Mouse (Mus musculus): Measurements from ENCODE around the gene Mapk11. TPM values are rescaled to one million over a fixed set of nuclear protein-coding genes. Genes with fewer than 3 reads are reported as not detected.

Mapk11 gene
- polyA plus RNA-seq, 1 experiment: 9.1 TPM

DNA sequence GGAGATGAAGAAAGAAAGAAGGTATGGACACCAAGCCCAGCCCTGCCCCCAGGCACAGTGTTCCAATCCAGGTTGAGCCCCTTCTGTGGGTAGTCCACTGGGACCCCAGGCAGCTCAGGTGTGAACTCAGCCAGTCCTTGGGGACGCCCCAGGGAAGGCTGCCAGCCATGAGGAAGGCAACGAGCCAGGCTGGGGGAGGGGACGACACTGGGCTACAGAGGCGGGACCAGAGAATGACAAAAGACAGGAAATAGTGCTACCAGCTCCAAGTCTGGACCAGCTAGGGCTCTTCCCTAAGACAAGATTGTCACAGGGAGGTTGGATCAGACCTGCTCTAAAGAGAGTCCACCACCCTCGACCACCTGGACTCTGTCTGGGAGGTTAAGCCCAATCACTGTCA is 27.7 kb upstream of the Mapk11 start:
- H3K4me3 ChIP-seq (ENCODE audit: low read depth, low read length): peak overlapping the region; percentile 7; the same call in 1 of the 2 replicates
- H3K4me1 ChIP-seq (ENCODE audit: control insufficient read depth, insufficient read depth, low read length): peaks cover 14% of the 10 kb centered on the region
- 0 out of 2 replicates have a peak overlapping the region, but pooled peaks have one; percentile 81 for H3K9ac ChIP-seq (ENCODE audit: low read depth, poor library complexity, severe bottlenecking)

DNA sequence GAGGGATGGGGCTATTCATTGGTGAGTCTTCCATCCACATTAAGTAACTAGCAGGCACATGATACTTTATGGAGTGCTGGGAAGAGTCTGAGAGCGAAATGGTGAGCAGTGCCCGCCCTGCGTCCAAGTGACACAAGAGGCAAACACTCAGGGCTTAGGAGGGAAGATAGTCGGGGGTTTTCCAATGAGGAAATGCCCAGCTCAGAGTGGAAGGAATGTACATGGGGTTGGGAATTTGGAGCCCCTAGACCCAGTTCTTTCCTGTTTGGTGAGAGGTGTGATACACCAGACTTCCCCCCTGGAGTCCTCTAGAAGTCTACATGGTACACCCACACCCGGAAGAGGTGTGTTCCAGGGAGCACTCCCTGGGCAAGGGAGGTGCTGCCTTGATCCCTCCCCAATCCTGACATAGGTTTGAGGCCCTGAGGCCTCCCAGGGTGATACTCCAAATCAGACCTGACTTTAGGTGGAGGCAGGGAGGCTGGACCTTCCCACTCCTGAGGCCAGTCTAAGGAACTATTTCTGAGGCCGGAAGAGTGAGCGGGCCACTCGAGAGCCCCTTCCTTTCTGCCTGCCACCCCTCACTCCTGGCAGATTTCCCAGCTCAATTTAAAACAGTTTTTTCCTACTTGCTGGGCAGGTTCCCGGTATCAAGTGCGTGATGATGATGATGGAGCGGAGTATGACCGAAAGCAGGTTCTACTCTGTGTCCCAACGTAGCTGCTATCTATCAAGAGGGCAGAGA is 26.2 kb upstream of the Mapk11 start:
- Histone ChIP-seq H3K27ac (ENCODE audit: insufficient read depth, low read length) (0 out of 2 replicates have a peak overlapping the region, but pooled peaks have one; percentile 4), H3K36me3 (ENCODE audit: control insufficient read depth, insufficient read depth, low read length, poor library complexity, severe bottlenecking) (no peaks in the 10 kb centered on the region), H3K4me3 (ENCODE audit: low read depth, low read length) (no peak overlapping the region), H3K9ac (ENCODE audit: low read depth, poor library complexity, severe bottlenecking) (no peak overlapping the region), H3K4me1 (ENCODE audit: control insufficient read depth, insufficient read depth, low read length) (peaks cover 14% of the 10 kb centered on the region), H3K9me3 (replicated peaks; ENCODE audit: control insufficient read depth, insufficient read depth, low read length, poor library complexity, severe bottlenecking) (no peaks in the 10 kb centered on the region), H3K27me3 (ENCODE audit: control insufficient read depth, insufficient read depth, low read length, poor library complexity, severe bottlenecking) (no peaks in the 10 kb centered on the region)
- no peak for TF ChIP-seq POLR2A (IDR thresholded peaks at IDR 0.05; ENCODE audit: insufficient read depth, low read length)
- TF ChIP-seq EP300 (IDR thresholded peaks at IDR 0.05; ENCODE audit: insufficient read depth, low read depth, low read length): no peak
- TF ChIP-seq CTCF (IDR thresholded peaks at IDR 0.05; ENCODE audit: low read depth, low read length): no peak

More for the DNA sequence above, 27.7 kb upstream of the Mapk11 start:
- peak overlapping the region; percentile 83 for H3K27ac ChIP-seq (ENCODE audit: insufficient read depth, low read length)
- H3K36me3 ChIP-seq (ENCODE audit: control insufficient read depth, insufficient read depth, low read length, poor library complexity, severe bottlenecking): no peaks in the 10 kb centered on the region
- no peaks in the 10 kb centered on the region for H3K9me3 ChIP-seq (replicated peaks; ENCODE audit: control insufficient read depth, insufficient read depth, low read length, poor library complexity, severe bottlenecking)
- TF ChIP-seq POLR2A (IDR thresholded peaks at IDR 0.05; ENCODE audit: insufficient read depth, low read length) (no peak), EP300 (IDR thresholded peaks at IDR 0.05; ENCODE audit: insufficient read depth, low read depth, low read length) (peak; percentile 95)
- H3K27me3 ChIP-seq (ENCODE audit: control insufficient read depth, insufficient read depth, low read length, poor library complexity, severe bottlenecking): no peaks in the 10 kb centered on the region

DNA sequence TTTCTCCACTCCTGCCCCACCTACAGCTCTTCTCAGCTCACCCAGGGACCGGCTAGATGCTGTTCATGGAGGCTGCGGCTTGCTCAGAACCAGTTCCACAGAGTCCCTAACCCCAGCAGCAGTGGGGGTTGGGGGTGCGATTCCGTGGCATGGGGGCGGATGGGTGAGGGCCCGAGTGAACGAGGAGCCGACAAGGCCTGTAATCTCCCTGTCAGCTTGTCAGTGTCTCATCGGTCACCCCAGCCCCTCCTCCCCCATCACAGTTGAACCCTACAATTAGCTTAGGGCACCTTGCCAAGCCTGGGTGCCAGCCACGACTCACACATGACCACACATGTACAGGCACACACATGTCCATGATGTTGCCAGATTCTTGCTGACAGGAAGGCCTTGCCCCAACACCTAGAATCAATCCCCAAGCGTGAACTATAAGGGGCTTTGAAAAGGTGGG is 25.5 kb upstream of the Mapk11 start:
- 0 out of 2 replicates have a peak overlapping the region, but pooled peaks have one; percentile 4 for H3K27ac ChIP-seq (ENCODE audit: insufficient read depth, low read length)
- peak overlapping the region; percentile 11; the same call in 1 of the 2 replicates for H3K9ac ChIP-seq (ENCODE audit: low read depth, poor library complexity, severe bottlenecking)
- no peaks in the 10 kb centered on the region for H3K9me3 ChIP-seq (replicated peaks; ENCODE audit: control insufficient read depth, insufficient read depth, low read length, poor library complexity, severe bottlenecking)
- no peak overlapping the region for H3K4me3 ChIP-seq (ENCODE audit: low read depth, low read length)
- no peak for TF ChIP-seq CTCF (IDR thresholded peaks at IDR 0.05; ENCODE audit: low read depth, low read length)
- TF ChIP-seq POLR2A (IDR thresholded peaks at IDR 0.05; ENCODE audit: insufficient read depth, low read length): no peak
- peak; percentile 73 for TF ChIP-seq EP300 (IDR thresholded peaks at IDR 0.05; ENCODE audit: insufficient read depth, low read depth, low read length)
- H3K36me3 ChIP-seq (ENCODE audit: control insufficient read depth, insufficient read depth, low read length, poor library complexity, severe bottlenecking): no peaks in the 10 kb centered on the region
- H3K27me3 ChIP-seq (ENCODE audit: control insufficient read depth, insufficient read depth, low read length, poor library complexity, severe bottlenecking): no peaks in the 10 kb centered on the region
- H3K4me1 ChIP-seq (ENCODE audit: control insufficient read depth, insufficient read depth, low read length): peaks cover 16% of the 10 kb centered on the region

DNA sequence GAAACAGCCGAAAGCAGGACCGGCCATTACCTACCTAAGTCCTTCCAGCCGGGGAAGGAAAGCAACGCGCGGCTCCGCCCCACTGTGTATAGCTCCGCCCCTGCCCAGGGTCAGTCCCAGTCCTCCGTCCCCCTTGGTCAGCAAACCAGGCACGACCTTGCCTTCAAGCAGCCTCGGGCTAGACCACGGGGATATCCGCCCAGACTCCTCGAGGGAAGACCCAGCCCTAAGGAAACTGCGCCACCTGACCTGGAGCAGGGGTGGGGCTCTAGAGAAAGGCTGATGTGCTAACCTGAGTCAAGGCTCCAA is 24.4 kb upstream of the Mapk11 start:
- Histone ChIP-seq H3K4me1 (ENCODE audit: control insufficient read depth, insufficient read depth, low read length) (peaks cover 21% of the 10 kb centered on the region), H3K9ac (ENCODE audit: low read depth, poor library complexity, severe bottlenecking) (peak overlapping the region; percentile 70), H3K36me3 (ENCODE audit: control insufficient read depth, insufficient read depth, low read length, poor library complexity, severe bottlenecking) (no peaks in the 10 kb centered on the region), H3K27me3 (ENCODE audit: control insufficient read depth, insufficient read depth, low read length, poor library complexity, severe bottlenecking) (no peaks in the 10 kb centered on the region), H3K9me3 (replicated peaks; ENCODE audit: control insufficient read depth, insufficient read depth, low read length, poor library complexity, severe bottlenecking) (no peaks in the 10 kb centered on the region), H3K27ac (ENCODE audit: insufficient read depth, low read length) (no peak overlapping the region), H3K4me3 (ENCODE audit: low read depth, low read length) (peak overlapping the region; percentile 72)
- TF ChIP-seq EP300 (IDR thresholded peaks at IDR 0.05; ENCODE audit: insufficient read depth, low read depth, low read length) (peak; percentile 78), CTCF (IDR thresholded peaks at IDR 0.05; ENCODE audit: low read depth, low read length) (no peak)

DNA sequence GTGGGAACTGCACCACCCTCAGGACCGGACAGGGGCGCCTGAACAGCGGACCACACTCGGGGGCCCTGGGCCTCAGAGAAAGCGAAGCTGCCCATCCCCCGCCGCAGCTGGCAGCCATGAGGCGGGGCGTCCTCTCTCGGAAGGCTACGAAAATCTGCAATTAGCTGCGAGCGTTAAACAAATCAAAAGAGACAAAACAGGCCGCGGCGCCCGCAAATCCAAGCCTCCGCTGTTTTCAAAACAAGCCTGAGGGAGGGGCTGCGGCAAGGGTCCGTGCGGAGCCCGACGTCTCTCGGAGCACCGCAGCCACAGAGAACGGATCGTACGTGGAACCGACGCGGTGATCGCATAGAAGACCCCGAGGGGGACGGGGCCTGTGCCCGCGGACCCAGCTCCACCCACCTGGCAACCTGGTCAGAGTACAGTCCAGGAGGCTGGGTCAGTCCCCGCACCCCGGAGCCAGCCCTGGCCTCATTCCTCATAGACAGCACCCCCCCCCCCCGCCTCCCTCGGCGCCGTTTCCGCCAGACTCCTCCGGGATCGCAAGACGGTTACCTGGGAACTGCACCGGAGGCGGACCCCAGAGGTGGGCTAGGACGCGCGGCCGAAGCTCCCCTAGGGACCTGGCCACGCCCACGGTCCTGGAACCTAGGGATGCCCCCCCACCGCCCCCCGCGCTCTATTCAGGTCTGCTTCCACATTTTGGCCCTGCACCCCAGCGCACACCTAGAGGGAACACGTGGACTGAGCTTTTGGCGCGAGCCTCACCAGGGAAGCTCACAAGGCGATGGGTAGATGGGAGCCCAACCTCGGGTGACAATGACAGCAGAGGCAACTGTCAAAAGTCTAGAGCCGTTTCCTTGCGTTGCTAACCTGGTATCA is 23.8 kb upstream of the Mapk11 start:
- Histone ChIP-seq H3K36me3 (ENCODE audit: control insufficient read depth, insufficient read depth, low read length, poor library complexity, severe bottlenecking) (no peaks in the 10 kb centered on the region), H3K27ac (ENCODE audit: insufficient read depth, low read length) (no peak overlapping the region), H3K9ac (ENCODE audit: low read depth, poor library complexity, severe bottlenecking) (peak overlapping the region; percentile 70), H3K4me1 (ENCODE audit: control insufficient read depth, insufficient read depth, low read length) (peaks cover 22% of the 10 kb centered on the region), H3K27me3 (ENCODE audit: control insufficient read depth, insufficient read depth, low read length, poor library complexity, severe bottlenecking) (no peaks in the 10 kb centered on the region), H3K9me3 (replicated peaks; ENCODE audit: control insufficient read depth, insufficient read depth, low read length, poor library complexity, severe bottlenecking) (no peaks in the 10 kb centered on the region), H3K4me3 (ENCODE audit: low read depth, low read length) (peak overlapping the region; percentile 72)
- no peak for TF ChIP-seq CTCF (IDR thresholded peaks at IDR 0.05; ENCODE audit: low read depth, low read length)
- no peak for TF ChIP-seq POLR2A (IDR thresholded peaks at IDR 0.05; ENCODE audit: insufficient read depth, low read length)
- TF ChIP-seq EP300 (IDR thresholded peaks at IDR 0.05; ENCODE audit: insufficient read depth, low read depth, low read length): no peak

All from ES-Bruce4 (cell line).